Mouse (Mus musculus) retina, adult 2 months (tissue): ENCODE results near the gene Akap13.
"Not testable (repeated sequence)": the region's sequence is repeated elsewhere in the genome, so short reads cannot be mapped to it uniquely, and the experiment has no call there.

ENCODE experiments used
- DNase-seq: peaks from one replicate; pipeline ENCODE4 v3.0.0-alpha.2; 2012; ENCODE audit warnings: low read depth, low spot score

Gene Akap13

DNA sequence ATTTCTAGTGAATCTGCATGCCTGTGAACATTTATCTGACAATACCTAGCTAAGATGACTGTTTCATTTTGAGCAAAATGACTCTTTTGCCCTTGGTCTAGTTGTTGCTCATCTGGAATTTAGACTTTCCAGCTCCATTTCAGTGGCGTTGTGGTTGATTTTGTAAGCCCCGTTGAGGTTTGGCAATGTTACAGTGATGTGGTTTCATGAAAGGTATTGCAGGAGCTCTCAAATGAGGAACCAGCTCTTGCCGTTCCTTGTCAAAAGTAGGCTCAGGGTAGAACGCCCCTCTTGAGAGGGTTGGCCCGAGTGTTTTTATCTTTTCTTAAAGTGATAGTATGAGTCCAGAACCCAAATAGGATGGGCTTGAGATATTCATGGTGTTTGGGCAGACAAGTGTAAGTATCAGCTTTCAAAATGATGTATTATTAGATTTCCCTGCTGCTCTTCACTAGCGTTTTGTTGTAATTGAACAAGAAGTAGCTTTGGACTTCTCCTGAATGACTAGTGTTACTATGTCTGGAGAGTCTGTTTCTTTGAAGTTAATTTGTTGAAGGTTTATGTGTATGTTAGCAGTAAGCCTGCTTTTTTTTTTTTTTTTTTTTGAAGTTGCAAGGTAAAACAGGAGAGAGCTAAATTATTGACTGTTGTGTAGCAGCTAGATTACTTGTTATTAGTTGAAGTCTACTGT lies 140.9 kb downstream of the Akap13 start:
- no peak for DNase-seq

DNA sequence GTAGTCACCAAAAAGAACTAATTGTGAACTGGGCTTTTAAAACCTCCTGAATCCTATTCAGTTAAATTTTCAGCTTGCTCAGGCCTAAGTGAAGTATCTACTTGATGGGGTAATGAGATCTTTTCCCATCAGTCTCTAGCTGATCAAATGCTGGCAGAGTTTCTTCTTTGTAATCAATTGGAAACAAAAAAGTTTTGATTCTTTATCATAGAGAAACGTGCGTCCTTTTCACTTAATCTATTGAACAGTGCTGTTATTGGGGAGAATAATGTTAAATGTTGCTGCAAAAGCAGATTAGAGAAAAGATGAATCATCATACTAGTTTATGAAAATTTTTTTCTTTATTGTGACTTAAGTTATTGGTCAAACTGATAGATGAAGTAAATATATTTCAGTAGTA lies 142.5 kb downstream of the Akap13 start:
- no peak for DNase-seq

DNA sequence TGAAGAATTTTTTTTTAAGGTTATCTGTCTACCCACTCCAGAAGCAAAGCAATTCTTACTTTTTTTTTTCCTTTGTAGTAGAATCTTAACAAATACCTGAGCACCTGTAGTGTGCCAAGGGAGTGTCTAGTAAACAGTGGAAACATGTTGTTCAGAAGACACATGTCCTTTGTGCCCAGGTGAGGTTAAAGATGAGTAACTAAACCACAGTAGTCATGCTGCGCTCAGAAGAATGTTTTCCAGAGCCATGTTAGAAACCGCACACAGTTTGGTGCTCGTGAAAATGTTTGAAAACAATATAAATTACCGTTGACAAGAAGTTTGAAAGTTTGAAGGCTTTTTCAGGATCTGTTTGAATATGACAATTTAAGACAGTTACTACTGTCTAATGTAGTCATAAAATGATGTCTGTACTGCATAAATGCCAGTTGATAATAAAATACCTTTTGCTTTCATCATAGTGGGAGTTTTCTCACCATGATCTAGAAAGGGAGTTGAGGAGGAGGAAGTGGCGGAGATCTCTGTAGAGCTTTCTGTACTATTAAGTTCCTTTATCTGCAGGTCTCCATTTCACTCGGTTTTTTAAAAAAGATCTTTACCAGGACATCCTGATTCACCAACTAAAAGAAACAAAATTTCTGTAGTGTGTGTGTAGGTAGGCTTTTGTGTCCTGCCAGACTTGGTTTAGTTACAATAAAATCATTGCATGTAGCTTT lies 145.2 kb downstream of the Akap13 start:
- DNase-seq = no peak

DNA sequence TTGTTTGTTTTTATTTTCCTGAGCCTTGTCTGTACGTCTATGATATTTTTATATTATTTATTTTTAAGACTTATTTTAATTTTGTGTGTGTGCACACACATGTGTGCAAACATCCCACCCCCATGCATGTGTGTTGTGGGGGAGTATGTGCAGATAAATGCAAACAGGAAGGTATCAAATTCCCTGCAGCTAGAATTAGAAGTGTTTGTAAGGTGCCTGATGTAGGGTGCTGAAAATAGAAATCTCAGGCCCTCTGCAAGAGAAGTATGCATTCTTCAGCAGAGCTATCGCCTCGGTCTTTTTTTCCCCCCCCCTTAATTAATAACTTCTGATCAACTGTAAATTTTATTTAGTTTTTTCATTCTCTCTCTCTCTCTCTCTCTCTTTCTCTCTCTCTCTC lies 151.9 kb downstream of the Akap13 start:
- DNase-seq = no peak

DNA sequence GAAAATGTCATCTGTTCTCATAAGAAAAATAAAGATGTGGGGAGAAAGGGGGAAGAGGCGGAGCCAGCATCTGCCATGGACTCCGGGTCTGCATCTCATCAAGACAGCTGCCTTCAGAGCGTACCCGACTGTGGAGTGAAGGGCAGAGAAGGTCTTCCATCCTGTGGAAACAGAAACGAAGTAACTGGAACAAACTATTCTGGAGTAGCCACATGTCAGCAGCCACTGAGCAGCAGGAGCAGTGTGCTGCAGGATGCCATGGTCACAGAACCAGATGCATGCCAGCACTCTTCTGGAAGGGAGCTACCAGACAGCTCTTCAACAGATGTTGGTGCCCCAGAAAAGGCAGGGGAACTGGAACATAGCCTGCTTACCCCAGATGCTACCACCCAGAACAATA lies 153.4 kb downstream of the Akap13 start:
- DNase-seq = no peak

DNA sequence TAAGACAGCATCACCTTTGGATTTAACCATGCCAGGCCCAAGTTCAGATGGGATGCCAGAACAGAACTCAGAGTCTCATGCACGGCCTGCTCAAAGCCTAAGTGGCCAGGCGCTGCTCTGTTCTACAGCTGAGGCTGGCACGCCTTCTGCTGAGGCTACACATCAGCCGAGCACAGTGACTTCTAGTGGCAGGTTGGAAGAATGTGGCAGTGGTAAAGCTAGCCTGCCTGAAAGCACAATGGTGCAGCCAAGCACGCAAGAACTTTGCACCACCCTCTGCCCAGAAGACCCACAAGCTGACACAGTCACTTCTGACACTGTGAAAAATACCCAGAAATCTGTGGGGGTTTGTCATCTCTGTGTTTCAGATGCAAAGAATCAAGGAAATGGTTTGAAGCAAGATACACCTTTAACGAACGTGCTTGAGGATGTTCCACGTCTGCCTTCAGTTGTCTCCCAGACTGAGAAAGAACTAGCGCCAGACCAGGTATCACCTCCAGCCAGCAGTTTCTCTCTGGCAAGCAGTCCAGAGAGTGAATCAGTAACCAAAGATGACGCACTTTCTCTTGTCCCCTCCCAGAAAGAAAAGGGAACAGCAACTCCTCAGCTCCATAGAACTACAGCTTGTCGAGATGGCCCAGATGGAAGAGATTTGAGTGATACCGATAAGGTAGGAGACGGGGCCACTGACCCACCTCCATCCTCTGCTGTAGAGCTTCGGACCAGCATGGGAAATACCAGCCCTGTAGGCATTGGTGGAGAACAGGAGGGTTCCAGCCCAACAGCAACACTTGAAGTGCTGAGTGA lies 154.3 kb downstream of the Akap13 start:
- no peak for DNase-seq

DNA sequence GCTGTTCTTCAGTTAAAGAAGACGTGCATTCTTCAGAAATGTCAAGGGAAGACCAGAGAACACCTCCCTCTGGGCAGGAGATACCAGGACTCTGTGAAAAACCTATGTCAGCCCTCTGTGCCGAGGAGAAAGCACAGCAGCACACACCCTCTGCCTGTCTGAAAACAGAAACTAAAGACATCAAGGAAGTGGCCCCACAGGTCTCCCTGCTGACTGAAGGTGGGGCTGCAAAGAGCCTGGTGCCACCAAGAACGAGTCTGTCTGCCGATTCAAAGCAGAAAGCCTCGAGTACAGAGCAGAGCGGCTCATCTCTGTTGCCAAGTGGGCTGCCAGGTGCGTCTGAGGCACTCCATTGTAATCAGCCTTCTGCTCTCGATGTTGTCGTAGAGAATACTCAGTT lies 155.1 kb downstream of the Akap13 start:
- no peak for DNase-seq

DNA sequence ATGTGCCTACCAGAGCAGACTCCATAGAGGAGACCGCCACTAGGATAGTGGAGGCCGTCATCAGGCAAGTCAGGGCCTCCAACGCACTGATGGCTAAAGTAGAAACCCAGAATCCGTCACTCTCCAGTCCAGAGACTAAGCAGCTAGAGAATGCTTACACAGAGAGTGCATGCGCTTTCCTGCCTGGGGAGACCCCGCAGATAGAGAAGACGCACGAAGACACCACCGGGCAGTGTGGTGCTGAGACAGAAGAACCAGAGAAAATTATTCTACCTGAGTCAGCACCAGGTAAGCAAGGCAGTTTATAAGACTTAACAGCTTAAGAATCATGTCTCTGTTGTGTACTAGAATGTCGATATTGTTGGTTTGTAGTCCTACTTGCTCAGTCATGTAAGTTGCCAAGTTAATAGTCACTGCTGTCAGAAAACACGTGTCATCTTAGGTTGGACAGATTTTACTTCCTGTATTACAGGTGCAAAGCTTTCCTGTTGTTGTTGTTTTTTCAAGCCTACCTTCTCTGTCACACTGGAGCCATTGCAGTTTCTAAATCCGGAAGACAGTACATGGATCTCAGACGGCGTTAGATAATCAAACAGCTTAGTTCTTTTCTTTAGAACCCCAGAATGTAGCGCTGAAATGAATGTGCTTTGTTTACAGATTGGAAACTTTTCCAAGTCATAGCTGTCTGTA lies 156.1 kb downstream of the Akap13 start:
- no peak for DNase-seq

DNA sequence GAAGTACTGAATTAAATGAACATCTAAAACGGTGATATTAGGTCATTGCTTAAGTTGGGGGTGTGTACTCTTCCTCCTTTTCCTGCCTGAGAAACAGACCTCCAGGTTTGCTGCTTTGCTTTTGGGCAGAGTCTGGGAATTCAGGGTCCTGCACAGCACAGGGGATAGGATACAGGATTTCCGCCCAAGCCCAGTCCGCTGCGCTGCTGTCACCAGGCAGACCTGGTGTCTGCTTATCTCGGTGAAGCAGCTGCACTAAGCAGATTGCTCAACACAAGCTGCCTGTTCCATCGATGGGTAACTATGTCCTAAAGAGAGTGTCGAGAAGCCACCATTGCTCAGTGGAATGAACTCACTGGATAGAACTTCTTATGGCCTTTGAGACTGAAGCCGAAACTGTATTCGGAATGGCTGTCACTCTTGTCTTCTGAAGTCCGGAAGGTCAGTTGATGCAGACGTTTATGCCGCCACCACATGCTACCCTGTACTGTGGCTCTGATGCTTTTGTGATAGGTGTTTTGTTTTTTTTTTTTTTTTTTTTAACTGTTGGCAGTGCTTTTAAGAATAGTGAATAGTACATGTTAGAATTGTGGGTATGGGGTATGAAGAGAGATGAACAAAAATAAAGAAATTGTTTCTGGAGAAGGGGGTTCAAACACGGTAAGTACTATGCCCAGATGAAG lies 156.8 kb downstream of the Akap13 start:
- no peak for DNase-seq

DNA sequence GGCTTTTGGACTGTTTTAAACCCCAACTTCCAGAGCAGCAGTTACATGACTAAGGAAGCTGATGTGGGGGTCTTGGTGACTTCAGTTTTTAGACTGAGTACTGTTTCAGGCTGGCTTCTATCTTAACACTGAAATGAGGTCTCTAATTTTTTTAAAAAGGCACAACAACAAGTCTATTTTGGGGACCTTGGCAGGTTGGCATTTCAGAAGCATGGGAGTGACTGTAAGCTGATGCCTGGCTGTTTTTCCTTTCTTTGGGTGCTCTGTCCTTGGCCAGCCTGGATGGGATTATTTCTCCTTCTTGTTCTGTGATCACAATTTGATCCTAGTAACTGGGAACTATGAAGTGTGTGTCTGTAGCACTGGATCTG lies 157.3 kb downstream of the Akap13 start:
- DNase-seq = no peak

DNA sequence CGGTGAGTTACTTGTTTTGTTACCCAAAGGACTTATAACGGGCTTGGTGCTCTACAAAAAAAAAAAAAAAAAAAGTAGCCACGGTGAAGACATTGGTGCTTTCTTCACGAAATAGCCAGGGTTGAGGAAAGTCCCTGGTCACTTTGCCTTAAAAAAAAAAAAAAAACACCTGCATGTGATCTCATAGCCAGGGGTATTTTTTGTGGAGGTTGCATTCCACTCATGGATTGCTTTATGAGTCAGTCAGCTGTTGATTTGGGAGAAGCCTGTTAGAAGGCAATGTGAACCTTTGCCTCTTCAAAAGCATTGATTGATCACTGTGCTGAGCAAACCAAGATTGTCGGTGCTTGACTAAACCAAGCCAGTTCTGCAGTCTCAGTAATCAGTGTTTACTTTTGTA lies 157.9 kb downstream of the Akap13 start:
- DNase-seq = no peak

DNA sequence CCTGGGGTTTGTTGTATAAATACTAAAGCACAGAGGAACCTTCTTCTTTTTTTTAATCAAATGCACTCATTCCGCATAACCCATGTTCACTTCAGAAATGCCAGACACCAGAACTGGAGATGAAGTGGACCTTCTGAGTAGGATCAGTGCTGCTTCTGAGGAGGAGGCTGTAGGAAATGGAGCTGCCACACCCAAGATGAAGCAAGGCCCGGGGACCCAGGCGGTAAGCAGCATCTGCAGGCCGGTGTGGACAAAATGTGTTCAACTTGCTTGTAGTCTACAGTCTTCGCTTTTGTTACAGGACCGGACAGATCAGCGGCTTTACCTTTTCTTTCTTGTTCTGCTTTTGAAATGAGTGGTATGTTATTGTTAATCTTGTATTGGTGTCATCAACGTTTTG lies 159.5 kb downstream of the Akap13 start:
- no peak for DNase-seq

DNA sequence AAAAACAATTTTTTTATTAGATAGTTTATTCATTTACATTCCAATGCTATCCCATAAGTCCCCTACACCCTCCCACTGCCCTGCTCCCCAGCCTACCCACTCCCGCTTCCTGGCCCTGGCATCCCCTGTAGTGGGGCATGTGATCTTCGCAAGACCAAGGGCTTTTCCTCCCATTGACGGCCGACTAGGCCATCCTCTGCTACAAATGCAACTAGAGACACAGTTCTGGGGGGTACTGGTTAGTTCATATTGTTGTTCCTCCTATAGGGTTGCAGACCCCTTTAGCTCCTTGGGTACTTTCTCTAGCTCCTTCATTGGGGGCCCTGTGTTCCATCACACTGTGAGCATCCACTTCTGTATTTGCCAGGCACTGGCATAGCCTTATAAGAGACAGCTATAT lies 161.9 kb downstream of the Akap13 start:
- DNase-seq = not testable (repeated sequence)

DNA sequence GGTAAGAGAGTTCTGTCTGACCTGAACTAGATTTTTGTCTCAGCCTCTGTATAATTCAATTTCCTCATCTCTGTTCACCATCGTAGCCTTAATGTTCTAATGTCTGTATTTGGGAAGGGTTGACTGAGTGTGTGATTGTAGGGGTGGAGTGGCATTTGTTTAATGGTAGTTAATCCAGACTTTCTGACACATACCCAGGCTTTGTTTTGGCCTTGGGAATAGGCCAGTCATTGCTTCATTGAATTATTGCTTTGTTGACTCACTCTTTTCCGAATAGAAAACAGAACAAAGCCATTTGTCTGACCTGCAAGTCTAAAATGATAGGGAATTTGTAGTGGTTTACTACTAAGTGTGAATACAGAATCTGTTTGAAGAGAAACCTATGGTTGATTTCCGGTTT lies 163.4 kb downstream of the Akap13 start:
- DNase-seq = no peak

DNA sequence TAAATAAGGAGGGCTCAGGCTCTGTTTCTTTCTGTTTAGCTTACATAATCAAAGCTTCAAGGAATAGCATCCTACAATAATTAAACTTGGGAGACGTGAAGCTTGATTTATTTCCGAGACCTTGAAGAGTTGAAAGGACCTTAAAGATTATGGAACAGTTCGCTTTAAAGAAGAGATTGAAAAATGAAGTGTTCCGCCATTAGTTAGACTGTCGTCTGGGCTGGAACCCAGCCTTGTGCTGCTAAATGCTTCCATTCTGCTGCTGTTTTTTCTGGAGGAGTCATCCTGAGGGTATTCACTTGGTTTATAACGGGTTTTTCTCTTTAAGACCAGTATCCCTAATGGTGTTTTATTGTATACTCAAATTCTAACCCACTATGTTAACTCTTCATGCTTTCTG lies 164.5 kb downstream of the Akap13 start:
- no peak for DNase-seq

DNA sequence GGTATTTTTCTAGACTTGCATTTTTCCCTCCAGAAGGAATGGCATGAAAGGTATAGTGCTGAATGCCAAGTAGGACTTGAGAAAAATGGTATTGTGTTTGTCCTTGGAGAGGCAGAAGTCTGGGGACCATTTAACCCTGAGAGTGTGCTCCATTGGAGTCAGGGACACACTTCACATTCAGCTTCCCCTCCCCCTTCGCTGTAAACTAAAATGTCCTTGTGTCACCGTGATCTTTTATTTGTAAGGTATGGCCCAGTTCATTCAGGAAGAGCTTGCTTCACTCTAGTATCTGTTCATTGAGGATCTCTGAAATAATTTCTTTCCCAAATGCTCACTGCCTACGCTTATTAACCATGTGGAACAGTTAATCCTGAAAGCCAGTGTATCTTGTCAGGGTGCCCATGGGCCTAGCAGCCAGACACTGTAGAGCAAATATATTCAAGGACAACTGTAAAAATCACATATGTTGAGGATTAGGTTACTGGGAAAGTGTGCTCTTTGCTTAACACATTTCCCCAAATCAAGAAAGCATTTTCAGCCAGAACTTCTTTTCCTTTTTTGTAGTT lies 165.1 kb downstream of the Akap13 start:
- no peak for DNase-seq

DNA sequence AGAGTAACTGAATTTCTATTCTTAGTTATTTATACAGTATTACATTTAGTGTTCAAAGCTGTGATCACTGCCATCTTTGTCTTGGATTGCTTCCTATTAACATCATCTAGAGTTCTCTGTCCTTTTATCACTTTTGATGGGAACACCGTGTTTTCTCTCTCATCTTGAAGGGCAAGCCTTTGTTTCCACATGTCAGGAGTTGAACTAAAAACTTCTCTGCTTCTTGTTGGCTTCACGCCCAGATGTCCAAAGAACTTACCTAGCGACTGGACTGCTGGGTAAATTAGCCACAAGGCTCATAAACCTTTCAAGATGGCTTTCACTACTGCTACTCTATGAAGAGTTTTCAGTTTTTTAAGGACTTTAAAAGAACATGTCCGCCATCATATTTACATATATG lies 165.6 kb downstream of the Akap13 start:
- no peak for DNase-seq

DNA sequence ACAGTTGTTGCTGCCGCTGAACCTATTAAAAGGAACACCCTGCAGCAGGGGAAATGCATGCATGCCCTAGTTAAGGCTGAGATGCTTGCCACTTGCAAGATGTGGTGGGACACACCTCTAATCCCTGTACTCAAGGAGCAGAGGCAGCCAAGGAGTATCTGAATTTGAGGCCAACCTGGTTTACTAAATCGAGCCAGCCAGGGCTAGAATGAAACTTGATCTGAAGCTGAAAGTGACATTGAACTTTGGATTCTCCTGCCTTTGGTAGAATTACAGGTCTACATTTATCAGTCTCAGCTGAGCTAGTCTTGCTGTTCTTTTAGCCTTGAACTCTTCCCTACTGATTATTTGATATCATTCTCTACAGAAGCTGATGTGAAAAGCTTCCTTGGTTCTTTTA lies 172.5 kb downstream of the Akap13 start:
- no peak for DNase-seq

DNA sequence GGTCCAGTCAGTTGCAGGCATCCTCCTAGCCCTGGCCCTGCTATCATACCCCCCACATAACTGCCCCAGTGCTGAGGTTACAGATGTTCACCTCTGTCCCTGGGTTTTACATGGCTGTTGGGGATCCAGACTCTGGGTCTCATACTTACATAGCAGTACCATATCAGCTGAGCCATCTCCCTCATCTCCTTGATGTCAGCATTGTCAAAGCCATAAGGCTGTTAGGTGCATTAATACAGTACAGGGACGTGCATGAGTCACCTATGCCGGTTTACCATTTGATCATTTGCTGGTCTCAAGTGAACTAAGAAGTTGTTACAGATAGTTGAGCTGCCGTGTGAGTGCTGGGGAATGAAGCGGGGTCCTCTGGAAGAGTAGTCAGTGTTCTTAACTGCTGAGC lies 174.3 kb downstream of the Akap13 start:
- no peak for DNase-seq

DNA sequence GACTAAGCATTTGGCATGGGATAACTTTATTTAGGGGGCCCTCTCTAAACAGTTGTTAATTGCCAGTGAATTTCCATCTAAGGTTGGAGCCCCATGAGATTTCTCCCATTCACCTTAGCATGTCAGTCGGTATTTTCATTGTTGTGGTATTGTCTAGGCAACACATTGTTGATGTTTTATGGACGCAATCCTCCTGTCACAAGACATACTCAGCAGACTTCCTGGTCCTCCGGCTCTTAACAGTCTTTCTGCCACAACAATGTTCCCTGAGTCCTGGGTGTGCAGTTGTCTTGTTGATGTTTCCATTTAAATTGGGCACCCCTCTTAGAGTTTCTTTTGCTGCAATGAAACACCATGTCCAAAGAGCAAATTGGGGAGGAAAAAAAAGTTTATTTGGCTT lies 177.6 kb downstream of the Akap13 start:
- DNase-seq = no peak

DNA sequence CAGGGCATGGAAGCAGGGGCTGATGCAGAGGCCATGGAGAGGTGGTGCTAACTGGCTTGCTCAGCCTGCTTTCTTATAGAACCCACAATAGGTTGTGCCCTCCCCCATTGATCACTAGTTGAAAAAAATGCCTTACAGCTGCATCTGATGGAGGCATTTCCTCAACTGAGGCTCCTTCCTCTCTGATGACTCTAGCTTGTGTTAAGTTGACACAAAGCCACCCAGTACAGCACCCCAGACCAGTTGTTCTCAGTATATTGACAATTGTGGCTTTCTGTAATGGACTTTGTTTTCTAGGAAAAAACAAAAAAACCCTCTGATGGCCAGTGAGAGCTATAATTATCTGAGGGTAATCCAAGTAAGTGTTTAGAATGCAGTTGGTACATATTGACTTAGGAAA lies 178.1 kb downstream of the Akap13 start:
- DNase-seq = no peak
